Comparison of ENCODE assay signal across 8 mouse cellular contexts in genomic region chr13:6836351-6837074, GRCm38 (mm10).
DNase-seq lines count a peak whose midpoint lies in the region; ATAC-seq and TF ChIP-seq lines count a peak whose summit lies in the region.

No protein-coding gene starts in this region.

- H3K9ac ChIP-seq in forebrain, postnatal 0 days = no peak overlapping the region
- no peak overlapping the region for H3K9ac ChIP-seq in kidney, embryonic 16.5 days (replicated peaks; ENCODE audit: low read length)
- H3K9ac ChIP-seq in limb, embryonic 14.5 days (ENCODE audit: low read depth, low read length, severe bottlenecking) = no peak overlapping the region
- no peak overlapping the region for H3K9ac ChIP-seq in neural tube, embryonic 14.5 days (replicated peaks; ENCODE audit: low read depth, low read length)

- 14% methylated on average over 6 of the region's 6 CpGs for WGBS in forebrain, postnatal 0 days
- 26% methylated on average over 6 of the region's 6 CpGs for WGBS in kidney, embryonic 16.5 days
- WGBS in limb, embryonic 14.5 days = 17% methylated on average over 6 of the region's 6 CpGs
- 29% methylated on average over 6 of the region's 6 CpGs for WGBS in neural tube, embryonic 14.5 days

- ATAC-seq in forebrain, postnatal 0 days = peak; percentile 98
- peak; percentile 84; the same call in 1 of the 2 replicates for ATAC-seq in kidney, embryonic 16.5 days (ENCODE audit: low FRiP score, low TSS enrichment)
- ATAC-seq in limb, embryonic 14.5 days (ENCODE audit: low FRiP score, low read depth) = peak; percentile 73; the same call in 1 of the 2 replicates
- peak; percentile 96 for ATAC-seq in neural tube, embryonic 14.5 days (ENCODE audit: low read depth)

- H3K27ac ChIP-seq in forebrain, postnatal 0 days (ENCODE audit: low read depth, low read length) = no peak overlapping the region
- no peak overlapping the region for H3K27ac ChIP-seq in kidney, embryonic 16.5 days (ENCODE audit: low read length)
- no peak overlapping the region for H3K27ac ChIP-seq in limb, embryonic 14.5 days (replicated peaks; ENCODE audit: low read depth, low read length)
- no peak overlapping the region for H3K27ac ChIP-seq in neural tube, embryonic 14.5 days (ENCODE audit: low read depth, low read length)

- H3K4me3 ChIP-seq in forebrain, postnatal 0 days (ENCODE audit: low read depth, low read length) = no peak overlapping the region
- no peak overlapping the region for H3K4me3 ChIP-seq in kidney, embryonic 16.5 days (ENCODE audit: low read length)
- H3K4me3 ChIP-seq in limb, embryonic 14.5 days (replicated peaks; ENCODE audit: low read length) = no peak overlapping the region
- no peak overlapping the region for H3K4me3 ChIP-seq in neural tube, embryonic 14.5 days (ENCODE audit: low read depth, low read length)

- H3K4me2 ChIP-seq in forebrain, postnatal 0 days (ENCODE audit: low read depth) = no peak overlapping the region
- no peak overlapping the region for H3K4me2 ChIP-seq in kidney, embryonic 16.5 days (replicated peaks; ENCODE audit: low read depth, low read length)
- no peak overlapping the region for H3K4me2 ChIP-seq in limb, embryonic 14.5 days (replicated peaks; ENCODE audit: low read depth, low read length, severe bottlenecking)
- H3K4me2 ChIP-seq in neural tube, embryonic 14.5 days (ENCODE audit: low read depth, low read length) = no peak overlapping the region

- no peak for TF ChIP-seq POLR2A in limb, embryonic 14.5 days (IDR thresholded peaks at IDR 0.05; ENCODE audit: borderline replicate concordance, extremely low read depth, insufficient read depth, insufficient read length)

- H3K36me3 ChIP-seq in forebrain, postnatal 0 days (ENCODE audit: insufficient read depth) = no peaks in the 10 kb centered on the region
- H3K36me3 ChIP-seq in kidney, embryonic 16.5 days (ENCODE audit: insufficient read depth, low read length) = no peaks in the 10 kb centered on the region
- H3K36me3 ChIP-seq in limb, embryonic 14.5 days (ENCODE audit: control insufficient read depth, insufficient read depth, low read length) = no peaks in the 10 kb centered on the region
- H3K36me3 ChIP-seq in neural tube, embryonic 14.5 days (ENCODE audit: control insufficient read depth, insufficient read depth, low read length) = no peaks in the 10 kb centered on the region

- H3K9me3 ChIP-seq in forebrain, postnatal 0 days (ENCODE audit: low read length) = no peaks in the 10 kb centered on the region
- H3K9me3 ChIP-seq in kidney, embryonic 16.5 days (ENCODE audit: low read length) = no peaks in the 10 kb centered on the region
- no peaks in the 10 kb centered on the region for H3K9me3 ChIP-seq in limb, embryonic 14.5 days (ENCODE audit: control insufficient read depth, low read length)
- no peaks in the 10 kb centered on the region for H3K9me3 ChIP-seq in neural tube, embryonic 14.5 days (ENCODE audit: control insufficient read depth, low read length)

- no peaks in the 10 kb centered on the region for H3K4me1 ChIP-seq in forebrain, postnatal 0 days (ENCODE audit: insufficient read depth)
- H3K4me1 ChIP-seq in kidney, embryonic 16.5 days (ENCODE audit: insufficient read depth, low read length) = no peaks in the 10 kb centered on the region
- H3K4me1 ChIP-seq in limb, embryonic 14.5 days (ENCODE audit: control insufficient read depth, insufficient read depth, low read length) = no peaks in the 10 kb centered on the region
- H3K4me1 ChIP-seq in neural tube, embryonic 14.5 days (ENCODE audit: control insufficient read depth, insufficient read depth, low read length) = no peaks in the 10 kb centered on the region

- H3K27me3 ChIP-seq in forebrain, postnatal 0 days (ENCODE audit: insufficient read depth, low read length) = no peaks in the 10 kb centered on the region
- H3K27me3 ChIP-seq in kidney, embryonic 16.5 days (ENCODE audit: insufficient read depth, low read length) = no peaks in the 10 kb centered on the region
- no peaks in the 10 kb centered on the region for H3K27me3 ChIP-seq in limb, embryonic 14.5 days (ENCODE audit: control insufficient read depth, insufficient read depth, low read length)
- no peaks in the 10 kb centered on the region for H3K27me3 ChIP-seq in neural tube, embryonic 14.5 days (ENCODE audit: control insufficient read depth, insufficient read depth, low read length)

- DNase-seq in spleen, adult 18-20 months = peak; percentile 5 to 26
- no peak for DNase-seq in spleen, adult 12 weeks (ENCODE audit: low spot score)
- DNase-seq in c-Kit-positive CD71-positive TER-119-positive erythroid progenitor cells, embryonic 14.5 days (ENCODE audit: low spot score) = peak; percentile 4
- peak; percentile 87 for DNase-seq in forebrain, postnatal 0 days
- peak; percentile 51 for DNase-seq in limb, embryonic 14.5 days (ENCODE audit: low spot score)
- peak; percentile 31 for DNase-seq in thymus, postnatal 4 days

- TF ChIP-seq CTCF in forebrain, postnatal 0 days (IDR thresholded peaks at IDR 0.05; ENCODE audit: low read depth) = peak; percentile 93
